Mouse (Mus musculus): Measurements from ENCODE around the gene Mcu. TPM values are rescaled to one million over a fixed set of nuclear protein-coding genes. Genes with fewer than 3 reads are reported as not detected.

The Mcu gene
- polyA plus RNA-seq, 1 experiment, result 32.4 TPM

DNA sequence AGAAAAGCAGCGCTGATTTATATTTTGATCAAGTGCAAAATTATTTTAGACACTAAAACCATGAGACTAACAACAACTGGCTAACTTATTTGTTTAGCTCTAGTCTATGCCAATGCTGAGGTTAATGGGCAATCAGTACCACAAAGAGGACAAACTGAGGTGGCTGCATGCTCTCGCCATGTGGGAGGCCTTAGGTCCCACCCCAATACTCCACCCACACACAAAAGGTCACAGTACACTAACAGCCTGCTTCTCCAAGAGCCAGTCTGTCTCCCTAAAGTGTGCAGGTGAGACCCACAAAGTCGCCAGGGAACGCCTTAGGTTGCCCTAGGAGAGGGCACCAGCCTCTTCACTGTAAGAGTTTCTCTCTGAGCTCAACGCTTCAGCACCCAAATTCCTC, 91.8 kb downstream of the Mcu start:
- no peak overlapping the region for H3K4me3 ChIP-seq (replicated peaks; ENCODE audit: insufficient read depth, low read depth, low read length)
- TF ChIP-seq POLR2A (IDR thresholded peaks at IDR 0.05; ENCODE audit: borderline replicate concordance, insufficient read depth, low read length) (no peak), CTCF (IDR thresholded peaks at IDR 0.05; ENCODE audit: borderline replicate concordance, insufficient read depth, low read depth, low read length) (no peak)
- no peak for DNase-seq
- H3K27me3 ChIP-seq (ENCODE audit: control insufficient read depth, insufficient read depth, low read length), result no peaks in the 10 kb centered on the region
- WGBS, result 94% methylated on average over 5 of the region's 5 CpGs
- H3K27ac ChIP-seq (ENCODE audit: insufficient read depth, low read length), result no peak overlapping the region
- peaks cover 6% of the 10 kb centered on the region for H3K4me1 ChIP-seq (ENCODE audit: control insufficient read depth, insufficient read depth, low read length)

DNA sequence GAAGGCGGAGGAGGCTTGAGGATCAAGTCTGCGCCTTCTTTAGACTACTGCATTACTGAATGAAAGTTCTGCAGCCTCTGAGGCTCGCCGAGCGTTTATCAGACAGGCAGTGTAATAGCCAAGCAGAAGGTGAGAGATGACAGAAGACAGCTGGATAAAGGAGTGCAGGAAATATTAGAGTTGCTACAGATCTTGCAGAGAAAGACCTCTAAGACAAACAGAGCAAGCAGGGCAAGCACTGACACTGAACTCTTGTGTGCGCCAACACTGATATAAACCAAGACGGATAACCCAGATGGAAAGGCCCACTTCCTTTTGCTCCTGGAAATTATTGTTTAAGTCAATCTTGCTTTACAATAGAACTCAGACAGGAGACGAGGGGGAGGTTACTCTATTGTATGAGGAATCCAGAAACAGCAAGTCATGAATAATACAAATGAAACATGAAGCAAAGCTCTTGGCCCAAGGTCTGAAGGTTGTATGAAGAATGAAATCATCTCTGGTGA, 92.6 kb downstream of the Mcu start:
- WGBS, result 77% methylated on average over 8 of the region's 8 CpGs

DNA sequence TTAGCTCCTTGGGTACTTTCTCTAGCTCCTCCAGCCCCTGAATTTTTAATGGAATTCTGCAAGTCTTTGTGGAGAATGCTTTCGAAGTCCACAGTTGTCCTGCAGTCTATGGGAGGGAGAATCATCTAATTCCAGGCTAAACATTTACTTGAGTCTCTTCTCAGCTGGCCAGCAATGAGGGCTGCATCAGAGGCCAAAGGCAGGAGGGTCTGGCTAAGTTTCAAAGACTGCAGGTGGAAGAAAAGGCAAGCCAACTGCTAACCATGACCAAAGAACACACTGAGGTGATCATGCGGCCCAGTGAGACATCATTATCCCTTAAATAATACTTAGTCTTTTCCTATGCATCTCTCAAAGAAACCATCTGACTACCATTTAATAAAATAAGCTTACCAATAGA, 95.8 kb downstream of the Mcu start:
- no peak for TF ChIP-seq CTCF (IDR thresholded peaks at IDR 0.05; ENCODE audit: borderline replicate concordance, insufficient read depth, low read depth, low read length)
- no peaks in the 10 kb centered on the region for H3K27me3 ChIP-seq (ENCODE audit: control insufficient read depth, insufficient read depth, low read length)
- 19% methylated on average over 2 of the region's 2 CpGs for WGBS
- H3K4me3 ChIP-seq (replicated peaks; ENCODE audit: insufficient read depth, low read depth, low read length), result no peak overlapping the region
- H3K27ac ChIP-seq (ENCODE audit: insufficient read depth, low read length), result no peak overlapping the region
- peaks cover 14% of the 10 kb centered on the region for H3K4me1 ChIP-seq (ENCODE audit: control insufficient read depth, insufficient read depth, low read length)
- peak; percentile 59 to 82 for DNase-seq

More for the DNA sequence above, 92.6 kb downstream of the Mcu start:
- Histone ChIP-seq H3K4me3 (replicated peaks; ENCODE audit: insufficient read depth, low read depth, low read length) (no peak overlapping the region), H3K27ac (ENCODE audit: insufficient read depth, low read length) (no peak overlapping the region), H3K4me1 (ENCODE audit: control insufficient read depth, insufficient read depth, low read length) (peaks cover 6% of the 10 kb centered on the region), H3K27me3 (ENCODE audit: control insufficient read depth, insufficient read depth, low read length) (no peaks in the 10 kb centered on the region)
- no peak for DNase-seq
- no peak for TF ChIP-seq CTCF (IDR thresholded peaks at IDR 0.05; ENCODE audit: borderline replicate concordance, insufficient read depth, low read depth, low read length)
- no peak for TF ChIP-seq POLR2A (IDR thresholded peaks at IDR 0.05; ENCODE audit: borderline replicate concordance, insufficient read depth, low read length)

DNA sequence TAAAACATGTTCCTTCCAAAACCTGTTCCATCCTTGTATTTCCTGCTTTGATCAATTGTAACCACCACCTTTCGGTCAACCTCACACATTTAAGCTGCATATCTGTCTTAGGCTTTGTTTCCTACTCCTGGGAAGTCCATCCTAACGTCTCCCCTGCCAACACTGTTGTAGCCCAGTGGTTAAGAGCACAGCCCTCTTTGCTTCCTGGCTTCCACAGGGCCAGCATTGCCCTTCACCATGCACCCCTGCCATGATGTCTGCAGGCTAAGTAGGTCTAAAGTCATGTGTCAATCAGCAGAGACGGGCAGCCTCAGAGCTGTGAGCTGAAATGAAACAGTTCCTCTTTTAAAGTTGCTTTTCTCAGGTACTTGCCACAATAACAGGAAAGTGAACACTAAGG, 97.1 kb downstream of the Mcu start:
- no peak for DNase-seq
- H3K4me1 ChIP-seq (ENCODE audit: control insufficient read depth, insufficient read depth, low read length), result peaks cover 14% of the 10 kb centered on the region
- 93% methylated on average over 3 of the region's 3 CpGs for WGBS
- H3K27me3 ChIP-seq (ENCODE audit: control insufficient read depth, insufficient read depth, low read length), result no peaks in the 10 kb centered on the region
- no peak overlapping the region for H3K27ac ChIP-seq (ENCODE audit: insufficient read depth, low read length)
- TF ChIP-seq CTCF (IDR thresholded peaks at IDR 0.05; ENCODE audit: borderline replicate concordance, insufficient read depth, low read depth, low read length), result no peak
- TF ChIP-seq POLR2A (IDR thresholded peaks at IDR 0.05; ENCODE audit: borderline replicate concordance, insufficient read depth, low read length), result no peak
- no peak overlapping the region for H3K4me3 ChIP-seq (replicated peaks; ENCODE audit: insufficient read depth, low read depth, low read length)

DNA sequence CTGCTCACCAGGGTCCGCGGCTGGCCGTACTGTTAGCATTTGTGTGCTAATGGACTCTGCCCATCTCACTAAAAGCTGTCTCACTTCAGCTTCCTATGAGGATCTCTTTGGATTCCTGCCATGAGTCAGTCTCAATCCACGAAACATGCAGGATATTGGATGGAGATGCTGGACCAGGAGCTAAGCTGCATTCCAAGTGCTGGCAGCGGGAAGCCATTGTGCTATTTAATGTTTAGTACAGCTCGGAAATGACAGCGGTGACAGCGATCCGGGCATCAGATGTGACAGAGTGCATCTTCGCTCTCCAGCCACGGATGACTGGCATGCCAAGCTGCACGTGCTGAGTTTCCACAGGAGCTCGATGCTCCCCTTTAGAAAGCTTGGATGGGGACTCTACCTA, 99.3 kb downstream of the Mcu start:
- H3K4me3 ChIP-seq (replicated peaks; ENCODE audit: insufficient read depth, low read depth, low read length), result peak overlapping the region; percentile 7
- H3K4me1 ChIP-seq (ENCODE audit: control insufficient read depth, insufficient read depth, low read length), result peaks cover 16% of the 10 kb centered on the region
- no peaks in the 10 kb centered on the region for H3K27me3 ChIP-seq (ENCODE audit: control insufficient read depth, insufficient read depth, low read length)
- no peak for TF ChIP-seq POLR2A (IDR thresholded peaks at IDR 0.05; ENCODE audit: borderline replicate concordance, insufficient read depth, low read length)
- TF ChIP-seq CTCF (IDR thresholded peaks at IDR 0.05; ENCODE audit: borderline replicate concordance, insufficient read depth, low read depth, low read length), result no peak
- no peak overlapping the region for H3K27ac ChIP-seq (ENCODE audit: insufficient read depth, low read length)
- WGBS, result 7% methylated on average over 13 of the region's 13 CpGs
- peak; percentile 63 to 85 for DNase-seq

DNA sequence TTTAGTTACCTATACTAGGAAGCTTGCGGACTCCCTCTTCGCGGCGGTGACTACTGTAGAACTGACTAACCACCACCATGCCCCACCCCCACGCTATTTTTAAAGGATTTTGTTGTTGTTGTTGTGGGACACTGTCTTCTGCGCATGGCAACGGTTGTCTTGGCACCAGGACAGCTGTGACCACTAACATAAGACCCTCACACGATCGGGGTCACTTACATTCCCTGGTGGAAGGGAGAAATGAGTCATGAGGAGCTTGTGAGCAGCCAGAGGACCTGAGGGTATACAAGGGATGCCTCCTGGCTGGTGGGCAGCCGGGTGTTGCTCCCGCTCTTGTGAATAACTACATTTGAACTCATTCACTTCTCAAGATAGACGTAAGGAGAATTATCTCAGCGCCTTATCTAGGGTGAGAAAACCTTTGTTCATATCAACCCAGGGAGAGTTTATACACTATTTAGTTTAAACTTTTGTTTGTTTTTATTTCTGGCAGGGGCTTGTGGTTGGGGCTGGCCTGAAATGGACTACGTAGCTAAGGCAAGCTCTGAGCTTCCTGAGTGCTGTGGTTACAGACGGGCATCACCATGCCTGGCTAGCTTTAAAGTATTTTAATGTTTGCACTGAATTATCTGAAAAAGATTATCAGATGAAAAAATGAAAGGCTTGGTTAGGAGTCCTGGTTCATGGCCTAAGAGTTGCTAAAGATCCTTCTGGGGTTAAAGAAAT, 101.6 kb downstream of the Mcu start:
- no peak overlapping the region for H3K27ac ChIP-seq (ENCODE audit: insufficient read depth, low read length)
- 82% methylated on average over 15 of the region's 15 CpGs for WGBS
- DNase-seq, result no peak
- TF ChIP-seq CTCF (IDR thresholded peaks at IDR 0.05; ENCODE audit: borderline replicate concordance, insufficient read depth, low read depth, low read length) (no peak), POLR2A (IDR thresholded peaks at IDR 0.05; ENCODE audit: borderline replicate concordance, insufficient read depth, low read length) (no peak)
- no peaks in the 10 kb centered on the region for H3K27me3 ChIP-seq (ENCODE audit: control insufficient read depth, insufficient read depth, low read length)
- no peak overlapping the region for H3K4me3 ChIP-seq (replicated peaks; ENCODE audit: insufficient read depth, low read depth, low read length)
- peaks cover 17% of the 10 kb centered on the region for H3K4me1 ChIP-seq (ENCODE audit: control insufficient read depth, insufficient read depth, low read length)

DNA sequence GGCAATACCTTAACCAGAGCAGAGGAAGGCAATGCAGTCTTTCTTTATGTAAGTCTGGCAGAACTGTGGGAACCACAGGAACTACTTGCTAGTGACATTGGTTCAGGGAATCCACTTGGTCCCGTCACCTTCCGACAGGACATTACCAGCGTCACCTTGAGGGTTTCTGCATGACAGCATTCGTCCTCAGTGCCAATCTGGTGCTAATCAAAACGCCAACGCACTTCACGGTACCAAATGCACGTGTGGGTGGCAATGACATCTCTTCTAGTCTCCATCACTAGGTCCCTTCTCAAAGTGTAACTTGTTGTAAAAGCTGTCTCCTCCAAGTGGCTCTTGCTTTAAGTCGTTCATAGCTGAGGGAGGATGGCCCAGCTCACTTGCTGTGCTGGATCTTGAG, 104.3 kb downstream of the Mcu start:
- H3K4me3 ChIP-seq (replicated peaks; ENCODE audit: insufficient read depth, low read depth, low read length), result no peak overlapping the region
- H3K27me3 ChIP-seq (ENCODE audit: control insufficient read depth, insufficient read depth, low read length), result no peaks in the 10 kb centered on the region
- TF ChIP-seq POLR2A (IDR thresholded peaks at IDR 0.05; ENCODE audit: borderline replicate concordance, insufficient read depth, low read length) (no peak), CTCF (IDR thresholded peaks at IDR 0.05; ENCODE audit: borderline replicate concordance, insufficient read depth, low read depth, low read length) (no peak)
- H3K4me1 ChIP-seq (ENCODE audit: control insufficient read depth, insufficient read depth, low read length), result peaks cover 14% of the 10 kb centered on the region
- no peak for DNase-seq
- H3K27ac ChIP-seq (ENCODE audit: insufficient read depth, low read length), result no peak overlapping the region
- WGBS, result 47% methylated on average over 9 of the region's 9 CpGs

DNA sequence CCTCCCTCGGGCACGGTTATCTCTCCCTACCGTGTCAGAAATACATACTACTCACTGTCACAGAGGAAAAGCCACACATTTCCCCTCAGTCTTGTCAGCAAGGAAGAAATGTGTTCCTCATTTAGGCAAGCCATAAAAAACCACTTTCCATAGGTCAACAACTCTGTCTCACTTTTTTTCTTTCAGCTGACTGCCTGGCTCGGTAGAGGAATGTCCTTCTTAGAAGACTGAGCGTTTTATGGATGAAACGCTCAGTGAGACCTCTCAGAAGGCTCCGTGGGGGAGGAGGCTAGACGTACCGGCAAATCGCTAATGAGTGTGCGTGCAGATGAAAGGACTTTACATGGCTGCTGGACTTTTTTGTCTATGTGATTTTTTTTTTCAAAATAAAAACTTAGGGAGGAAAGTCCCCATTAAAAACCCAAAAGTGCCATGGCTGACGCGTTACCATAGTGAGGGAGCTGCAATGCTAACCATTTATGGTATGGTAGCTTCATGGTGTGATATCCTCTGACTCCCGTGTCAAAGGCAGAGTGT, 105.0 kb downstream of the Mcu start:
- Histone ChIP-seq H3K4me1 (ENCODE audit: control insufficient read depth, insufficient read depth, low read length) (peaks cover 12% of the 10 kb centered on the region), H3K4me3 (replicated peaks; ENCODE audit: insufficient read depth, low read depth, low read length) (no peak overlapping the region), H3K27ac (ENCODE audit: insufficient read depth, low read length) (no peak overlapping the region), H3K27me3 (ENCODE audit: control insufficient read depth, insufficient read depth, low read length) (no peaks in the 10 kb centered on the region)
- no peak for DNase-seq
- WGBS, result 68% methylated on average over 14 of the region's 14 CpGs
- TF ChIP-seq POLR2A (IDR thresholded peaks at IDR 0.05; ENCODE audit: borderline replicate concordance, insufficient read depth, low read length), result no peak
- TF ChIP-seq CTCF (IDR thresholded peaks at IDR 0.05; ENCODE audit: borderline replicate concordance, insufficient read depth, low read depth, low read length), result no peak
